Mouse (Mus musculus) ovary, adult 10 weeks (tissue): ENCODE data around the gene Klc1. TPM values are rescaled to one million over a fixed set of nuclear protein-coding genes. Genes with fewer than 3 reads are reported as not detected.

Experiments used
- polyA plus RNA-seq: library from polyadenylated mRNA; stranded (reverse); fragments of 350-450 nt; fragmentation: Illumina TruSeq; extraction: RNeasy Lipid Tissue Mini Kit (QIAGEN cat#74804); gene quantifications from one replicate; pipeline ENCODE4 v1.2.3, GENCODE M21; 2014

The Klc1 gene
- 2.7 TPM for polyA plus RNA-seq

GRCm38 (mm10) chr12:111758381-111759175, at the start of gene Klc1:
Klc1 (plus strand) TSS chr12:111758849.

GRCm38 (mm10) chr12:111713004-111713651, 45.5 kb upstream of the Klc1 start, which contains the start of the genes Bag5 and Apopt1:
Bag5 (minus strand) TSS chr12:111713257.
Apopt1 (plus strand) TSS chr12:111713261.

DNA sequence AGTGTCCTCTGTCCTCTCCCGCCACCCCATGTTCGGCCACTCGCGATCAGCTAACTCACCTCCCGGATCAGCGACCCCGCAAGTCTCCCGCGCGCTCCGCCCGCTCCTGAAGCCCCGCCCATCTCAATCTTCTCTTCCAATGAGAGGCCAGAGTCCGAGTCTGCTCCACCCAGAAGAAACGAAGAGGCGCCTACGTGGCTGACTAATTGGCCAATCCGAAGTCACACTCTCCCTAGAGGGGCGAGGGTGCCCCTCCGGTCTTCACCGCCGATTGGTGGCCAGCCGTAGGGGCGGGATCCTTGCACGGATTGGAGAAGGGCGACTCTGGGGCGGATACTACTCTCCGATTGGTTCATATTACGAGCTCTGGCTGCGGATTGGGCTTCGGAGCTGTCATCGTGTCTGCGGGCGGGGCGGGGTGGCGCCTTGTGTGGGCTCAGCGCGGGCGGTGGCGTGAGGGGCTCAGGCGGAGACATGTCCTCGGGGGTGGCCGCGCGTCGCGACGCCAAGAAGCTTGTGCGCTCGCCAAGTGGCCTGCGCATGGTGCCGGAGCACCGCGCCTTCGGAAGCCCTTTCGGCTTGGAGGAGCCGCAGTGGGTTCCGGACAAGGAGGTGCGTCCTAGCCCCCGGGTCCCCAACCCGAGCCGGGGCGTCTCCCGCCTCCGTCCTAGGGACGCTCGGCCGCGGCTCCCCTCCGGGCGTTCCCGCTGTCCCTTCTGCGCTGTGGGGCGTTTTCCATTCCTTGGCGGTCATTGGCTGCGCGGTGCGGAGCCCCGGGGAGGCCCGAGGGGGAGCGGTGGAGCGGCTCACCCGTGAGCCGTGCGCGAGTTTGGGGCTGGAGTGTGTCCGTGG, 55.3 kb downstream of the Klc1 start, which contains the start of the genes Xrcc3 and Zfyve21:
Gene Xrcc3, minus strand, starts transcription at position 108 of the 852 bp plus-strand sequence.
Gene Zfyve21, plus strand, starts transcription at position 405 of the 852 bp plus-strand sequence.

Other genes starting within 250 kb of the Klc1 start
- gene Eif5, start 220.8 kb upstream of the Klc1 start, polyA plus RNA-seq, result 762 TPM
- 248 TPM for gene Mark3, start 184.3 kb upstream of the Klc1 start, polyA plus RNA-seq
- gene Ckb, start 86.5 kb upstream of the Klc1 start, polyA plus RNA-seq, result 1.7 TPM
- gene Trmt61a, start 80.7 kb upstream of the Klc1 start, polyA plus RNA-seq, result not detected
- gene Bag5, start 45.6 kb upstream of the Klc1 start, polyA plus RNA-seq, result 32.5 TPM
- 31.3 TPM for gene Apopt1, start 45.6 kb upstream of the Klc1 start, polyA plus RNA-seq
- 0.26 TPM for gene Xrcc3, start 55.0 kb downstream of the Klc1 start, polyA plus RNA-seq
- gene Zfyve21, start 55.3 kb downstream of the Klc1 start, polyA plus RNA-seq, result 15.9 TPM
- 6.9 TPM for gene Ppp1r13b, start 149.3 kb downstream of the Klc1 start, polyA plus RNA-seq
- 478 TPM for gene Atp5mpl, start 208.1 kb downstream of the Klc1 start, polyA plus RNA-seq
- 0.54 TPM for gene Tdrd9, start 212.7 kb downstream of the Klc1 start, polyA plus RNA-seq
- gene Rd3l, start 222.5 kb downstream of the Klc1 start, polyA plus RNA-seq, result not detected